Mouse (Mus musculus) myocyte (in vitro differentiated cells): Measurements from ENCODE around the gene Zdhhc12. TPM values are rescaled to one million over a fixed set of nuclear protein-coding genes. Genes with fewer than 3 reads are reported as not detected.
A peak's percentile ranks its signal among the peaks of the same experiment; 100 is the strongest.
"Not testable (repeated sequence)": the region's sequence is repeated elsewhere in the genome, so short reads cannot be mapped to it uniquely, and the experiment has no call there.

Experiments
- H3K27me3 ChIP-seq: one replicate; pipeline ENCODE4 v1.6.1; 2011; ENCODE audit not compliant: control insufficient read depth, insufficient read depth, insufficient read length
- H3K36me3 ChIP-seq: one replicate; pipeline ENCODE4 v1.6.1; 2011; ENCODE audit not compliant: control insufficient read depth, insufficient read depth
- H3K4me2 ChIP-seq: one replicate; pipeline ENCODE4 v1.6.1; 2011; ENCODE audit warnings: low read depth, control low read depth
- H3K4me3 ChIP-seq: one replicate; pipeline ENCODE4 v1.5.1; 2011; ENCODE audit warnings: mild to moderate bottlenecking, control low read depth, moderate library complexity
- H3K79me2 ChIP-seq: one replicate; pipeline ENCODE4 v1.6.1; 2011; ENCODE audit not compliant: control insufficient read depth, insufficient read depth
- H3ac ChIP-seq: one replicate; pipeline ENCODE4 v1.6.1; 2011; ENCODE audit not compliant: control insufficient read depth, insufficient read length
- CEBPB ChIP-seq: IDR thresholded peaks from 2 replicates; pipeline ENCODE4 v1.6.1; 2011; ENCODE audit warnings: mild to moderate bottlenecking, moderate library complexity; ENCODE audit not compliant: poor library complexity, insufficient read depth, severe bottlenecking
- E2F4 ChIP-seq: IDR thresholded peaks from one replicate; pipeline ENCODE4 v1.6.1; 2011; ENCODE audit warnings: mild to moderate bottlenecking, control low read depth, moderate library complexity; ENCODE audit not compliant: insufficient read depth
- MAX ChIP-seq: IDR thresholded peaks from one replicate; pipeline ENCODE4 v1.6.1; 2011; ENCODE audit warnings: low read depth, mild to moderate bottlenecking, control low read depth
- MYOD1 ChIP-seq, 3 experiments: IDR thresholded peaks; one replicate each; pipeline ENCODE4 v1.6.1; 2011; ENCODE audit warnings: control low read depth in 2 of 3, low read depth in 2 of 3, mild to moderate bottlenecking in 2 of 3, moderate library complexity in 1 of 3; ENCODE audit not compliant: insufficient read length in 2 of 3, control insufficient read depth in 1 of 3
- MYOG ChIP-seq, 3 experiments: IDR thresholded peaks; one replicate each; pipeline ENCODE4 v1.6.1; 2011; ENCODE audit warnings: control low read depth in 2 of 3, low read depth in 2 of 3, mild to moderate bottlenecking in 2 of 3; ENCODE audit not compliant: insufficient read length in 2 of 3, control insufficient read depth in 1 of 3, insufficient read depth in 1 of 3
- POLR2A ChIP-seq: IDR thresholded peaks from one replicate; pipeline ENCODE4 v1.6.1; 2011; ENCODE audit warnings: low read depth, mild to moderate bottlenecking, control low read depth, moderate library complexity; ENCODE audit not compliant: insufficient read length
- POLR2AphosphoS2 ChIP-seq: IDR thresholded peaks from one replicate; pipeline ENCODE4 v1.6.1; 2011; ENCODE audit warnings: low read depth, control low read depth; ENCODE audit not compliant: insufficient read length
- REST ChIP-seq: IDR thresholded peaks from one replicate; pipeline ENCODE4 v1.6.1; 2011; ENCODE audit warnings: mild to moderate bottlenecking, control low read depth, moderate library complexity; ENCODE audit not compliant: insufficient read depth, insufficient read length
- SRF ChIP-seq: IDR thresholded peaks from one replicate; pipeline ENCODE4 v1.6.1; 2011; ENCODE audit warnings: low read depth; ENCODE audit not compliant: control insufficient read depth, insufficient read length
- TCF12 ChIP-seq: IDR thresholded peaks from one replicate; pipeline ENCODE4 v1.6.1; 2011; ENCODE audit warnings: mild to moderate bottlenecking, control low read depth; ENCODE audit not compliant: poor library complexity, insufficient read depth, severe bottlenecking
- TCF3 ChIP-seq: IDR thresholded peaks from one replicate; pipeline ENCODE4 v1.6.1; 2011; ENCODE audit warnings: low read depth, control low read depth; ENCODE audit not compliant: insufficient read length
- USF1 ChIP-seq: IDR thresholded peaks from one replicate; pipeline ENCODE4 v1.6.1; 2011; ENCODE audit warnings: low read depth, mild to moderate bottlenecking, control low read depth, moderate library complexity
- polyA plus RNA-seq: library from polyadenylated mRNA; unstranded; fragments of >200 nt; fragmentation: generic; extraction: Trizol; gene quantifications from one replicate; pipeline ENCODE4 v1.2.1, GENCODE M21; 2012; ENCODE audit warnings: missing spikeins

The Zdhhc12 gene
- 20.8 TPM for polyA plus RNA-seq

GRCm38 (mm10) chr2:30093471-30094207 lies at the start of gene Zdhhc12:
Zdhhc12 (minus strand) TSS chr2:30093648.
- H3K36me3 ChIP-seq, result no peaks in the 10 kb centered on the region
- H3K4me3 ChIP-seq, result peak within 1 kb of the TSS; percentile 46
- peaks cover 11% of the 10 kb centered on the region for H3K79me2 ChIP-seq
- H3K4me2 ChIP-seq, result peak within 1 kb of the TSS; percentile 80
- H3ac ChIP-seq, result peak within 1 kb of the TSS; percentile 56
- H3K27me3 ChIP-seq, result no peaks in the 10 kb centered on the region
- TF ChIP-seq POLR2A (peak; percentile 54), TCF12 (no peak), SRF (no peak), MAX (no peak), MYOD1 (IDR thresholded peaks at IDR 0.05; ENCODE audit: control insufficient read depth in 1 of 3, insufficient read length in 2 of 3, low read depth in 2 of 3) (peak in 1 of 3 experiments; percentile 48), MYOG (IDR thresholded peaks at IDR 0.05; ENCODE audit: control insufficient read depth in 1 of 3, insufficient read depth in 1 of 3, insufficient read length in 2 of 3, low read depth in 2 of 3) (peak in 1 of 3 experiments; percentile 20), POLR2AphosphoS2 (peak; percentile 49), TCF3 (no peak), E2F4 (no peak), USF1 (no peak), CEBPB (no peak), REST (no peak)

- not testable (repeated sequence) for H3K4me3 ChIP-seq, H3K27me3 ChIP-seq, H3K79me2 ChIP-seq, H3ac ChIP-seq, H3K4me2 ChIP-seq
- peaks cover 35% of the 10 kb centered on the region for H3K36me3 ChIP-seq
These were observed 46.6 kb upstream of the Zdhhc12 start for GRCm38 (mm10) chr2:30140021-30140420.

GRCm38 (mm10) chr2:30136458-30136857 lies 43.0 kb upstream of the Zdhhc12 start:
- no peak overlapping the region for H3K4me3 ChIP-seq

DNA sequence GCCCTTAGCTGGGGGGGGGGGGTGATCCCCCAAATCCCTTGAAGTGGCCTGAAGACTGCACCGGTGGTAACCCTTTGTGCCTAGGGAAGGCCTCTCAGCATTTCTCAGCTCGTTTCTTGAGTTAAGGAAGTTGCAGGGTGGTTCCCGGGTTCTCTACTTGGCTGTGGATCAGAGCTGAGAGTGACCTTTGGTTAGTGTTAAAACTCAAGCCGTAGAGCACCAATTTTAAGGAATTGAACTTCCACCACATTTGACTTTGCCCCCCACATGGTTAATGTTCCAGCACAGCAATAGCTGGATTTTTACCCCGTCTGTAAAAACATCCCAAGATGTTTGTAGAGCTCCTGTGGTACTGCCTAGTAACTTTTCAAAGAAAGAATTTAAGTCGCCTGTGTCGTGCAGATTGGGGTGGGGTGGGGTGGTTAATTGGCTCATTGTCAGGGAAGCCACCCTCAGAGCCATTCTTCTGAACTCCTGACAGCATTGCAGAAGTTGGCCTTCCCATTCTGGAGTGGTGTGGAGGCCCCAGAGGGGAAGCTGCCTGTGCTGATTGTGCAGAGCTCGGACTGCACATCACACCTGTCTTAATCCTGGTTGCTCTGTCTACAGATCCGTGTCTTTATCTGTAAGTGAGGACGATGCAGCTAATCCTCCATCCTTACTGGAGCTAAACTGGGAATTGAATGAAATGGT lies 41.6 kb upstream of the Zdhhc12 start:
- H3ac ChIP-seq, result no peak overlapping the region
- peak overlapping the region; percentile 86 for H3K4me2 ChIP-seq
- peak overlapping the region; percentile 95 for H3K4me3 ChIP-seq
- peaks cover 10% of the 10 kb centered on the region for H3K36me3 ChIP-seq
- no peaks in the 10 kb centered on the region for H3K27me3 ChIP-seq
- TF ChIP-seq E2F4, result no peak
- TF ChIP-seq POLR2AphosphoS2, result no peak
- TF ChIP-seq MYOD1 (IDR thresholded peaks at IDR 0.05; ENCODE audit: control insufficient read depth in 1 of 3, insufficient read length in 2 of 3, low read depth in 2 of 3), result no peak
- no peak for TF ChIP-seq USF1
- no peak for TF ChIP-seq POLR2A
- H3K79me2 ChIP-seq, result peaks cover 12% of the 10 kb centered on the region

More at GRCm38 (mm10) chr2:30136458-30136857, 43.0 kb upstream of the Zdhhc12 start:
- Histone ChIP-seq H3K36me3 (peaks cover 22% of the 10 kb centered on the region), H3K4me2 (no peak overlapping the region), H3K27me3 (no peaks in the 10 kb centered on the region), H3K79me2 (peaks cover 12% of the 10 kb centered on the region), H3ac (no peak overlapping the region)
- TF ChIP-seq POLR2AphosphoS2, result no peak
- no peak for TF ChIP-seq POLR2A
- TF ChIP-seq USF1, result no peak
- TF ChIP-seq MAX, result no peak
- TF ChIP-seq MYOG (IDR thresholded peaks at IDR 0.05; ENCODE audit: control insufficient read depth in 1 of 3, insufficient read depth in 1 of 3, insufficient read length in 2 of 3, low read depth in 2 of 3), result no peak
- TF ChIP-seq CEBPB, result no peak
- TF ChIP-seq REST, result no peak
- TF ChIP-seq TCF3, result no peak
- no peak for TF ChIP-seq MYOD1 (IDR thresholded peaks at IDR 0.05; ENCODE audit: control insufficient read depth in 1 of 3, insufficient read length in 2 of 3, low read depth in 2 of 3)
- TF ChIP-seq E2F4, result no peak
- TF ChIP-seq SRF, result no peak
- TF ChIP-seq TCF12, result no peak

GRCm38 (mm10) chr2:30134378-30134711 lies 40.9 kb upstream of the Zdhhc12 start:
- peak overlapping the region; percentile 38 for H3ac ChIP-seq
- peak overlapping the region; percentile 86 for H3K4me2 ChIP-seq
- H3K79me2 ChIP-seq, result peaks cover 12% of the 10 kb centered on the region
- H3K27me3 ChIP-seq, result no peaks in the 10 kb centered on the region
- peak overlapping the region; percentile 95 for H3K4me3 ChIP-seq
- no peak for TF ChIP-seq MYOG (IDR thresholded peaks at IDR 0.05; ENCODE audit: control insufficient read depth in 1 of 3, insufficient read depth in 1 of 3, insufficient read length in 2 of 3, low read depth in 2 of 3)
- no peak for TF ChIP-seq SRF
- TF ChIP-seq MAX, result no peak
- no peak for TF ChIP-seq REST
- no peak for TF ChIP-seq POLR2A
- no peak for TF ChIP-seq E2F4
- peaks cover 10% of the 10 kb centered on the region for H3K36me3 ChIP-seq
